Mouse (Mus musculus): Measurements from ENCODE around the gene Poldip3. TPM values are rescaled to one million over a fixed set of nuclear protein-coding genes. Genes with fewer than 3 reads are reported as not detected.

The Poldip3 gene
- polyA plus RNA-seq, 1 experiment from 2014 or later: 89.4 TPM

- no peak overlapping the region for H3K4me2 ChIP-seq
- H3K27ac ChIP-seq (ENCODE audit: low read depth, low read length): no peak overlapping the region
- no peak for ATAC-seq (replicated peaks; ENCODE audit: insufficient number of reproducible peaks, low FRiP score, low TSS enrichment)
- no peak overlapping the region for H3K9ac ChIP-seq (ENCODE audit: low read depth, low read length)
- H3K4me1 ChIP-seq (ENCODE audit: control insufficient read depth, insufficient read depth, low read length): peaks cover under 1% of the 10 kb centered on the region; the same call in 1 of the 2 replicates
- peaks cover 21% of the 10 kb centered on the region for H3K36me3 ChIP-seq (ENCODE audit: control insufficient read depth, insufficient read depth, low read length)
- H3K9me3 ChIP-seq (replicated peaks; ENCODE audit: control insufficient read depth, low read length): no peaks in the 10 kb centered on the region
- 94% methylated on average over 9 of the region's 9 CpGs for WGBS (ENCODE audit: insufficient replicate concordance)
- H3K4me3 ChIP-seq (ENCODE audit: low read depth, low read length): no peak overlapping the region
- H3K27me3 ChIP-seq (ENCODE audit: control insufficient read depth, insufficient read depth, low read length): no peaks in the 10 kb centered on the region
Observed at GRCm38 (mm10) chr15:83159823-83160222, 10.6 kb upstream of the Poldip3 start.

- Histone ChIP-seq H3K27me3 (ENCODE audit: control insufficient read depth, insufficient read depth, low read length) (no peaks in the 10 kb centered on the region), H3K4me2 (no peak overlapping the region), H3K4me1 (ENCODE audit: control insufficient read depth, insufficient read depth, low read length) (no peaks in the 10 kb centered on the region), H3K4me3 (ENCODE audit: low read depth, low read length) (no peak overlapping the region), H3K9ac (ENCODE audit: low read depth, low read length) (no peak overlapping the region), H3K36me3 (ENCODE audit: control insufficient read depth, insufficient read depth, low read length) (peaks cover 24% of the 10 kb centered on the region), H3K27ac (ENCODE audit: low read depth, low read length) (no peak overlapping the region), H3K9me3 (replicated peaks; ENCODE audit: control insufficient read depth, low read length) (no peaks in the 10 kb centered on the region)
- no peak for ATAC-seq (replicated peaks; ENCODE audit: insufficient number of reproducible peaks, low FRiP score, low TSS enrichment)
- WGBS (ENCODE audit: insufficient replicate concordance): 93% methylated on average over 7 of the region's 7 CpGs
Observed at GRCm38 (mm10) chr15:83158587-83159160, 9.5 kb upstream of the Poldip3 start.

- no peak for ATAC-seq (replicated peaks; ENCODE audit: insufficient number of reproducible peaks, low FRiP score, low TSS enrichment)
- no peak overlapping the region for H3K27ac ChIP-seq (ENCODE audit: low read depth, low read length)
- no peak overlapping the region for H3K4me2 ChIP-seq
- H3K4me1 ChIP-seq (ENCODE audit: control insufficient read depth, insufficient read depth, low read length): no peaks in the 10 kb centered on the region
- no peaks in the 10 kb centered on the region for H3K9me3 ChIP-seq (replicated peaks; ENCODE audit: control insufficient read depth, low read length)
- 92% methylated on average over 6 of the region's 6 CpGs for WGBS (ENCODE audit: insufficient replicate concordance)
- no peaks in the 10 kb centered on the region for H3K27me3 ChIP-seq (ENCODE audit: control insufficient read depth, insufficient read depth, low read length)
- no peak overlapping the region for H3K4me3 ChIP-seq (ENCODE audit: low read depth, low read length)
- H3K36me3 ChIP-seq (ENCODE audit: control insufficient read depth, insufficient read depth, low read length): peaks cover 24% of the 10 kb centered on the region
- H3K9ac ChIP-seq (ENCODE audit: low read depth, low read length): no peak overlapping the region
Observed at GRCm38 (mm10) chr15:83157667-83158064, 8.5 kb upstream of the Poldip3 start.

- Histone ChIP-seq H3K36me3 (ENCODE audit: control insufficient read depth, insufficient read depth, low read length) (peaks cover 24% of the 10 kb centered on the region), H3K4me3 (ENCODE audit: low read depth, low read length) (no peak overlapping the region), H3K9me3 (replicated peaks; ENCODE audit: control insufficient read depth, low read length) (no peaks in the 10 kb centered on the region), H3K9ac (ENCODE audit: low read depth, low read length) (no peak overlapping the region), H3K27ac (ENCODE audit: low read depth, low read length) (no peak overlapping the region), H3K4me2 (no peak overlapping the region), H3K27me3 (ENCODE audit: control insufficient read depth, insufficient read depth, low read length) (no peaks in the 10 kb centered on the region), H3K4me1 (ENCODE audit: control insufficient read depth, insufficient read depth, low read length) (no peaks in the 10 kb centered on the region)
- ATAC-seq (replicated peaks; ENCODE audit: insufficient number of reproducible peaks, low FRiP score, low TSS enrichment): no peak
- 77% methylated on average over 11 of the region's 11 CpGs for WGBS (ENCODE audit: insufficient replicate concordance)
Observed at GRCm38 (mm10) chr15:83156929-83157666, 7.9 kb upstream of the Poldip3 start.

- Histone ChIP-seq H3K27me3 (ENCODE audit: control insufficient read depth, insufficient read depth, low read length) (no peaks in the 10 kb centered on the region), H3K4me1 (ENCODE audit: control insufficient read depth, insufficient read depth, low read length) (no peaks in the 10 kb centered on the region), H3K27ac (ENCODE audit: low read depth, low read length) (no peak overlapping the region), H3K9me3 (replicated peaks; ENCODE audit: control insufficient read depth, low read length) (no peaks in the 10 kb centered on the region), H3K9ac (ENCODE audit: low read depth, low read length) (no peak overlapping the region), H3K36me3 (ENCODE audit: control insufficient read depth, insufficient read depth, low read length) (peaks cover 21% of the 10 kb centered on the region), H3K4me2 (no peak overlapping the region), H3K4me3 (ENCODE audit: low read depth, low read length) (no peak overlapping the region)
- ATAC-seq (replicated peaks; ENCODE audit: insufficient number of reproducible peaks, low FRiP score, low TSS enrichment): no peak
- 64% methylated on average over 6 of the region's 6 CpGs for WGBS (ENCODE audit: insufficient replicate concordance)
Observed at GRCm38 (mm10) chr15:83155672-83156419, 6.7 kb upstream of the Poldip3 start.

- H3K9me3 ChIP-seq (replicated peaks; ENCODE audit: control insufficient read depth, low read length): no peaks in the 10 kb centered on the region
- no peak overlapping the region for H3K4me3 ChIP-seq (ENCODE audit: low read depth, low read length)
- H3K9ac ChIP-seq (ENCODE audit: low read depth, low read length): no peak overlapping the region
- ATAC-seq (replicated peaks; ENCODE audit: insufficient number of reproducible peaks, low FRiP score, low TSS enrichment): no peak
- peaks cover 11% of the 10 kb centered on the region for H3K36me3 ChIP-seq (ENCODE audit: control insufficient read depth, insufficient read depth, low read length)
- WGBS (ENCODE audit: insufficient replicate concordance): 89% methylated on average over 7 of the region's 7 CpGs
- H3K4me2 ChIP-seq: no peak overlapping the region
- no peaks in the 10 kb centered on the region for H3K27me3 ChIP-seq (ENCODE audit: control insufficient read depth, insufficient read depth, low read length)
- H3K4me1 ChIP-seq (ENCODE audit: control insufficient read depth, insufficient read depth, low read length): no peaks in the 10 kb centered on the region
- no peak overlapping the region for H3K27ac ChIP-seq (ENCODE audit: low read depth, low read length)
Observed at GRCm38 (mm10) chr15:83154309-83154708, 5.1 kb upstream of the Poldip3 start.

GRCm38 (mm10) chr15:83150694-83151093, 1.5 kb upstream of the Poldip3 start:
- Histone ChIP-seq H3K9ac (ENCODE audit: low read depth, low read length) (no peak overlapping the region), H3K9me3 (replicated peaks; ENCODE audit: control insufficient read depth, low read length) (no peaks in the 10 kb centered on the region), H3K27ac (ENCODE audit: low read depth, low read length) (no peak overlapping the region), H3K4me1 (ENCODE audit: control insufficient read depth, insufficient read depth, low read length) (peaks cover 5% of the 10 kb centered on the region), H3K4me3 (ENCODE audit: low read depth, low read length) (no peak overlapping the region), H3K36me3 (ENCODE audit: control insufficient read depth, insufficient read depth, low read length) (peaks cover 15% of the 10 kb centered on the region), H3K4me2 (no peak overlapping the region), H3K27me3 (ENCODE audit: control insufficient read depth, insufficient read depth, low read length) (no peaks in the 10 kb centered on the region)
- ATAC-seq (replicated peaks; ENCODE audit: insufficient number of reproducible peaks, low FRiP score, low TSS enrichment): no peak
- WGBS (ENCODE audit: insufficient replicate concordance): 82% methylated on average over 4 of the region's 4 CpGs

GRCm38 (mm10) chr15:83150073-83150442, 874 bp upstream of the Poldip3 start:
- ATAC-seq (replicated peaks; ENCODE audit: insufficient number of reproducible peaks, low FRiP score, low TSS enrichment): no peak
- 24% methylated on average over 3 of the region's 3 CpGs for WGBS (ENCODE audit: insufficient replicate concordance)
- Histone ChIP-seq H3K4me2 (peak overlapping the region; percentile 94), H3K27me3 (ENCODE audit: control insufficient read depth, insufficient read depth, low read length) (no peaks in the 10 kb centered on the region), H3K9me3 (replicated peaks; ENCODE audit: control insufficient read depth, low read length) (no peaks in the 10 kb centered on the region), H3K27ac (ENCODE audit: low read depth, low read length) (peak overlapping the region; percentile 97), H3K9ac (ENCODE audit: low read depth, low read length) (peak overlapping the region; percentile 97), H3K4me3 (ENCODE audit: low read depth, low read length) (peak overlapping the region; percentile 6; the same call in 1 of the 2 replicates), H3K36me3 (ENCODE audit: control insufficient read depth, insufficient read depth, low read length) (peaks cover 18% of the 10 kb centered on the region), H3K4me1 (ENCODE audit: control insufficient read depth, insufficient read depth, low read length) (peaks cover 5% of the 10 kb centered on the region)

All from heart, embryonic 11.5 days (tissue).